Mouse (Mus musculus) heart, adult 18-20 months (tissue): Measurements from ENCODE around the gene Celf2. TPM values are rescaled to one million over a fixed set of nuclear protein-coding genes. Genes with fewer than 3 reads are reported as not detected.
"Not testable (repeated sequence)": the region's sequence is repeated elsewhere in the genome, so short reads cannot be mapped to it uniquely, and the experiment has no call there.

Source experiments
- DNase-seq, 2 experiments: peaks; one replicate each; pipeline ENCODE4 v3.0.0; 2021 to 2022; ENCODE audit warnings: mixed read lengths in 1 of 2
- total RNA-seq, 2 experiments: library from RNA; stranded (reverse); gene quantifications; 2 replicates each; pipeline ENCODE4 v1.2.3; 2021

Gene Celf2
- total RNA-seq, 2 experiments from 2014 or later, result 53.5 to 65.7 TPM

- DNase-seq, result not testable (repeated sequence)
Observed at GRCm38 (mm10) chr2:7262668-7263067, 246.7 kb downstream of the Celf2 start.

GRCm38 (mm10) chr2:7260186-7260585, 249.2 kb downstream of the Celf2 start:
- peak; percentile 76 to 82 for DNase-seq

- DNase-seq, result peak in 1 of 2 experiments; percentile 15
Observed at GRCm38 (mm10) chr2:7259616-7260015, 249.7 kb downstream of the Celf2 start.

- DNase-seq, result no peak
Observed at GRCm38 (mm10) chr2:7256023-7256422, 253.3 kb downstream of the Celf2 start.

- DNase-seq, result no peak
Observed at GRCm38 (mm10) chr2:7255386-7255785, 254.0 kb downstream of the Celf2 start.

GRCm38 (mm10) chr2:7250314-7250713, 259.0 kb downstream of the Celf2 start:
- no peak for DNase-seq

GRCm38 (mm10) chr2:7249002-7249401, 260.4 kb downstream of the Celf2 start:
- DNase-seq, result no peak

GRCm38 (mm10) chr2:7245958-7246774, 263.2 kb downstream of the Celf2 start:
- DNase-seq, result peak; percentile 82 to 83

- peak; percentile 53 to 73 for DNase-seq
Observed at GRCm38 (mm10) chr2:7242139-7242538, 267.2 kb downstream of the Celf2 start.

GRCm38 (mm10) chr2:7241523-7241941, 267.8 kb downstream of the Celf2 start:
- DNase-seq, result peak in 1 of 2 experiments; percentile 74

GRCm38 (mm10) chr2:7237283-7237682, 272.1 kb downstream of the Celf2 start:
- no peak for DNase-seq

GRCm38 (mm10) chr2:7236452-7236851, 272.9 kb downstream of the Celf2 start:
- DNase-seq, result no peak

- no peak for DNase-seq
Observed at GRCm38 (mm10) chr2:7235059-7235741, 274.2 kb downstream of the Celf2 start.

GRCm38 (mm10) chr2:7234587-7234986, 274.8 kb downstream of the Celf2 start:
- DNase-seq, result no peak

GRCm38 (mm10) chr2:7233411-7233810, 276.0 kb downstream of the Celf2 start:
- no peak for DNase-seq

- no peak for DNase-seq
Observed at GRCm38 (mm10) chr2:7226785-7227184, 282.6 kb downstream of the Celf2 start.

GRCm38 (mm10) chr2:7224346-7225071, 284.9 kb downstream of the Celf2 start:
- DNase-seq, result no peak

- no peak for DNase-seq
Observed at GRCm38 (mm10) chr2:7223538-7223937, 285.8 kb downstream of the Celf2 start.

GRCm38 (mm10) chr2:7222886-7223285, 286.5 kb downstream of the Celf2 start:
- no peak for DNase-seq

- DNase-seq, result no peak
Observed at GRCm38 (mm10) chr2:7221856-7222255, 287.5 kb downstream of the Celf2 start.

GRCm38 (mm10) chr2:7218101-7218500, 291.3 kb downstream of the Celf2 start:
- no peak for DNase-seq

- DNase-seq, result no peak
Observed at GRCm38 (mm10) chr2:7207691-7208504, 301.5 kb downstream of the Celf2 start.
